Mouse (Mus musculus) adrenal gland (tissue): ENCODE results near the gene Gm5142.

Experiments
- intact Hi-C: fragments of 180-260 bp; cut with DNase I; formaldehyde crosslinking; loops from one replicate; pipeline ENCODE4 v1.15.1; 2025
- long read RNA-seq, 2 experiments: library from polyadenylated mRNA; unstranded; transcript quantifications; one replicate each; pipeline ENCODE4 v2.0.0; 2020; ENCODE audit warnings: borderline replicate concordance in 1 of 2; ENCODE audit not compliant: insufficient replicate concordance in 1 of 2

Gene Gm5142
- long read RNA-seq, experiment 1, result 0 reads
- long read RNA-seq, experiment 2, result 0 reads

GRCm38 (mm10) chr14:59178649-59179048, at the start of gene Gm5142:
Gene Gm5142 (minus strand): TSS chr14:59178749.
- intact Hi-C loops, result no loop called here

DNA sequence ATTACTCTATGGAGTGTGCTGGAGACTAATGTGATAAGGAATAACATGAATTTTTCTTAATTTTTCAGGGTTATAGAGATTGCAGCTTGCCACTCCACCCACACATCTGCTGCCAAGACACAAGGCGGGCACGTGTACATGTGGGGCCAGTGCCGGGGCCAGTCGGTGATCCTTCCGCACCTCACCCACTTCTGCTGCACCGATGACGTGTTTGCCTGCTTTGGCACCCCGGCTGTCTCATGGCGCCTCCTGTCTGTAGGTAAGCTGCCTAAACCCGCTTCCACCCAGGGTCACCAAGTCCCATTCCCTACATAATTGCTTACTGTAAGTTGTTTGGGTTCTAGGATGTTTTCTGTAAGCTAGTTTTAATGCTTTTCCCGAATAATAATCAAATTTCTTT, 47.7 kb upstream of the Gm5142 start:
- intact Hi-C loops, result no loop called here

- intact Hi-C loops, result no loop called here
These were observed 40.7 kb upstream of the Gm5142 start for GRCm38 (mm10) chr14:59219241-59219640.

DNA sequence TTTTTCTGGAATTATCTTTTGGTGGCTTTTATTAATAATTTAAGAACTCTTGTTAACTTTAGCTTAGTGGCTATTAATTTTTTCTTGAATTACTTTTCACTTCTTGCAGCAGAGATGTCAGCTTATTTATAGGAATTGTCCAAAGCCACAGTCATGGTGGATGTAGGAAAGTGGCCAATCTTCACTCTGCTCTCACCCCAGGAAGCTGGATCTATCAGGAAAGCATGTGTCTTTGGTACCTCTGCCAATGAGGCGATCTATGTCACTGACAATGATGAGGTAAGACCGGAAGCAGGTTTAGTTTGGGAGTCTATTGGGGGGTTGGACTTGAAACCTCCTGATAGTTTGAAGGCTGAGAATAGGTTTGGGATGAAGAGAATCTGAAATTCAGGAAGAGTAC, 31.3 kb upstream of the Gm5142 start:
- intact Hi-C loops, result no loop called here

- intact Hi-C loops, result no loop called here
These were observed 30.5 kb upstream of the Gm5142 start for GRCm38 (mm10) chr14:59209003-59209402.

- intact Hi-C loops, result no loop called here
These were observed 27.5 kb upstream of the Gm5142 start for GRCm38 (mm10) chr14:59205976-59206583.

DNA sequence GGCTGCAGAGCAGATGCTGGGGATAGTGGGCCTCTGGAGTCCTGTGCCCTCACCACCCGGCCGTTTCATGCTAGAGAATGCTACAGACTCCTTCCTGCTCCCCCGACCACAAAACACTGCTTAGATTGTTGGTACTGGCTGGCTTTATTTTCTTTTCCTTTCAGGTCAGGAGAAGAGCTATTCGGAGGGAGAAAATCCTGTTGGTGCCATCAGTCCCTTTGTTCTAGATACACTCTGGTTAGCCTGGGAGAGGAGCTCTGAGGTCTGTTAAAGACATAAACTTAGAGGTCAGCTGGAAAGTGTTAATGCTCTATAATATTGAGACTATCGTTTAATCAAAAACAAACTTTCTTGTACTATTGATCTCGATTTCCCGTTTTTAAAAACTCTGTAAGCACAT, 26.9 kb upstream of the Gm5142 start:
- intact Hi-C loops, result no loop called here

GRCm38 (mm10) chr14:59201604-59202215, 23.2 kb upstream of the Gm5142 start:
- intact Hi-C loops, result no loop called here

- intact Hi-C loops, result no loop called here
These were observed 22.4 kb upstream of the Gm5142 start, which contains the start of gene Rcbtb1 for GRCm38 (mm10) chr14:59200711-59201603. Gene Rcbtb1 (plus strand): TSS chr14:59201209.

DNA sequence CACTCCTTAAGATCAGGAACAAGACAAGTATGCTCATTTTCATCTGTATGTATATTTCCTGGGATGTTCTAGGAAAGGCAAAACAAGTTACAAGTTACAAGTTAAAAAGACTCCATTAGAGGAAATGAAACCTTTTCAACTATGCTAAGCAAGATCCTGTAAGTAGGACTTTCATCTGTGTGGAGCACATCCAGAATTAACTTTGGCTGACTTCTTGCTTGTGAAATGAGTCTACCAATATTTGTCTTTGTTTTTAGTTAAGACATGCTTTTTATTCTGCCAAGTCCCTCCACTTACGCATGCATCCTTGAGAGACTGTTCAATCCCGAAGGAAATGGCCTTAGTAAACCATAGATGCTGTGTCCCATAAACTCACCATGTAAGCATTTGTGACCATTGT, 7.6 kb upstream of the Gm5142 start:
- intact Hi-C loops, result no loop called here

DNA sequence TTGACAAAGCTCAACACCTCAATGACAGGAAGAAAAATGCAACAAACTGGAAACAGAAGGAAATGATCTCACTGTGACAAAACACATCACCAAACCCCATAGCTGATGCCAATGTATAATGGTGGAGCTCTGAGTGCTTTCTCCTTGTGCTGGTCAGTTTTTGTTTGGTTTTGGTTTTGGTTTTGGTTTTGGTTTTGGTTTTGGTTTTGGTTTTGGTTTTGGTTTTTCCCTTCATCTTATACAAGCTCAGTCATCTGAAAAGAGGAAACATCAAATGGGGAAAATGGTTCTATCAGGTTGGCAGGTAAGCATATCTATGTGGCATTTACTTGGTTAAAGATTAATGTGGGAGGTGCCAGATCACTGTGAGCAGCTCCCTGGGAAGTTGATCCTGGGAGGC, 7.0 kb upstream of the Gm5142 start:
- intact Hi-C loops, result no loop called here

DNA sequence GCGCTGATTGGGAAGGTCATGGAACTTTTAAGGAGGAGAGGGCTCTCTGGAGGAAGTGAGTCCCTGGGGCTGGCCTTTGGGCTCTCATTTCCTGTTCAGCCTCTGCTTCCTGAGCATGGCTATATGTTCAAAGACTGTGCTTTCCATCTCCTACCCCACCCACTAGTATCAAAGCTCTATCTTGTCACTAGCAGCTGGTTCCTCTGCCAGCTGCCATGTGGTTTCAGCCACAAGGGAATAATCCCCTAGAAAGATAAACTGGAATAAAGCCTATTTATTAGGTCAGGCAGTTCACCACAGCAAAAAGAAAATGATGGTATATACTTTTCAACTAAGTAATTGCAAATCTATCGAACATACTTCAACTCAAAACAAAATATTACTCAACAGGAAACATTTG, 4.2 kb upstream of the Gm5142 start:
- intact Hi-C loops, result no loop called here

- intact Hi-C loops, result loop anchor here (5.0 kb wide), 1 partner anchor 400 kb away; no protein-coding TSS in a partner anchor
These were observed 21.4 kb downstream of the Gm5142 start for GRCm38 (mm10) chr14:59157016-59157698.

DNA sequence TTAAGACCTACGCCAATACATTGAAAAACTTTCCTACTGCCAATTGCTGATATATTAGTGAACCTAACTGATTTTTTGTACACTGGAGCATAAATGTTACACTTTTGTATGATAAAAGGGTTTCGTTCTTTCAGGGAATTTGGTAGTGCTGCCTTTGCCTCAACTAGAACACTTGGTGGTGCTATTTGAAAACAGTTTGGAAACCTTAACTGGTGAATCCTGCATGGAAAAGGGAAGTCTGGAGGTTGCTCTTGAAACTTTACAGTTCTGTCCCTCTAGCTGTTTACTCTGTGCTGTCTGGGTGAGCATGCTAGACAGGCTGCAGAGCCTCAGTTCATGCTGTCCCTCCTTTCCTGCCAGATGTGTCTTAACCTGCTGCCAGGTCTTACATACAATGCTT, 23.0 kb downstream of the Gm5142 start:
- intact Hi-C loops, result loop anchor here (5.0 kb wide), 1 partner anchor 402 kb away; no protein-coding TSS in a partner anchor

DNA sequence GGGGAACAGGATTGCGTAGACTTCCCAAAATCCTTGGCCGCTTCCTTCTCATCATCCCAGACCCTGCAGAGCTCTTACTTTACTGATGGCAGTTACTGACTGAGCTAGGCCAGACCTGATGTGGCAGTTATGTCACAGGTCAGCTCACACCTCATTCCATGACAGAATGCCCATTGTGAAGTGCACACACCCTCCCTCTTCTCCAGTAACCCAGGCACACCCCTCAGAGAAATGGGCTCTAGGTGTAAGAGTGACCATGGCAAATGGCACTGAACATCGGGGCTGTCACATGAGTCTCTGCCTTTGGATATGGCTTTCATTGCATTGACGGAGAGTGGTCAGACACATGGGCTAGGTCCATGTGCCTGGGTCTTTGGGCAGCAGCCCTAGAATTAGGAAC, 35.8 kb downstream of the Gm5142 start, which contains the start of gene 1700129C05Rik:
Gene 1700129C05Rik (minus strand): TSS at position 101 of the 400 bp plus-strand sequence.
- intact Hi-C loops, result no loop called here

- intact Hi-C loops, result loop anchor here (10.0 kb wide), 1 partner anchor 1079 kb away; no protein-coding TSS in a partner anchor
These were observed 64.3 kb downstream of the Gm5142 start for GRCm38 (mm10) chr14:59114281-59114680.
